Mouse (Mus musculus): ENCODE results near the gene Vmn1r124.
"Not testable (repeated sequence)": the region's sequence is repeated elsewhere in the genome, so short reads cannot be mapped to it uniquely, and the experiment has no call there.

The Vmn1r124 gene

DNA sequence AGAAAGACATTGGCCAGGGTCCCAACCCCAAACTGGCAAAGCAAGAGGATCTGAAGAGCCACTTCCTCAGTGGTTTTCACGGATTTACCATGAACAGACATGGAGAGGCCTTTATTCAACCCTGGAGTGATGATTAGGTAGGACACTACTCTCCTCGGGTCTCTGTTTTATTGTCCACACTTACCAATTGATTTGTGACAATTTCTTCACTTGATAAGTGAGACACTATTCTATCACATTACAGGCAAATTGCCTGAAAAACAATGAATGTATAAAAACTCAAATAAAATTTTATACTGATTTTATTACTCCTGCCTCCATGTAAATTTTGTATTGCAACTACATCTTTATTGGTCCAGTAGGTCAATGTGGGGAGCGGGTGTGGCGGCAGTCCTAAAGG lies at the start of gene Vmn1r124:
Gene Vmn1r124, minus strand, starts transcription at position 101 of the 400 bp plus-strand sequence.
- DNase-seq (ENCODE audit: low spot score), result not testable (repeated sequence)

DNA sequence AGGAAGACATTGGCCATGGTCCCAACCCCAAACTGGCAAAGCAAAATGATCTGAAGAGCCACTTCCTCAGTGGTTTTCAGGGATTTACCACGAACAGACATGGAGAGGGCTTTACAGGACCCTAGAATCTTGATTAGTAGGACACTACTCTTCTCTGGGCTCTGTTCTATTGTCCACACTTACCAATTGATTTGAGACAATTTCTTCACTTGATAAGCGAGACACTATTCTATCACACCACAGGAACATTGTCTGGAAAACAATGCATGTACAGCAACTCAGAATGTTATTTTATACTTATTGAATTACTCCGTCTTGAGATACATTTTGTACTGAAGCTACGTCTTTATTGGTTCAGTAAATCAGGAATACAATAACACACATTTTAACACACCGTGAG lies 41.0 kb upstream of the Vmn1r124 start, which contains the start of gene Vmn1r126:
Gene Vmn1r126, minus strand, starts transcription at position 101 of the 400 bp plus-strand sequence.
- DNase-seq (ENCODE audit: low spot score), result not testable (repeated sequence)

GRCm38 (mm10) chr7:21271879-21272278 lies 11.5 kb upstream of the Vmn1r124 start, which contains the start of gene Vmn1r125:
TSS of gene Vmn1r125 (plus strand) at chr7:21272179.
- DNase-seq (ENCODE audit: low spot score), result not testable (repeated sequence)

Data from ovary, postnatal 10 days (tissue).